Mouse (Mus musculus): ENCODE measurements around the gene Cfap77. TPM values are rescaled to one million over a fixed set of nuclear protein-coding genes. Genes with fewer than 3 reads are reported as not detected.

Cfap77 gene
- total RNA-seq, 4 experiments from 2014 or later, result 0.34 to 1.3 (median 0.78) TPM

DNA sequence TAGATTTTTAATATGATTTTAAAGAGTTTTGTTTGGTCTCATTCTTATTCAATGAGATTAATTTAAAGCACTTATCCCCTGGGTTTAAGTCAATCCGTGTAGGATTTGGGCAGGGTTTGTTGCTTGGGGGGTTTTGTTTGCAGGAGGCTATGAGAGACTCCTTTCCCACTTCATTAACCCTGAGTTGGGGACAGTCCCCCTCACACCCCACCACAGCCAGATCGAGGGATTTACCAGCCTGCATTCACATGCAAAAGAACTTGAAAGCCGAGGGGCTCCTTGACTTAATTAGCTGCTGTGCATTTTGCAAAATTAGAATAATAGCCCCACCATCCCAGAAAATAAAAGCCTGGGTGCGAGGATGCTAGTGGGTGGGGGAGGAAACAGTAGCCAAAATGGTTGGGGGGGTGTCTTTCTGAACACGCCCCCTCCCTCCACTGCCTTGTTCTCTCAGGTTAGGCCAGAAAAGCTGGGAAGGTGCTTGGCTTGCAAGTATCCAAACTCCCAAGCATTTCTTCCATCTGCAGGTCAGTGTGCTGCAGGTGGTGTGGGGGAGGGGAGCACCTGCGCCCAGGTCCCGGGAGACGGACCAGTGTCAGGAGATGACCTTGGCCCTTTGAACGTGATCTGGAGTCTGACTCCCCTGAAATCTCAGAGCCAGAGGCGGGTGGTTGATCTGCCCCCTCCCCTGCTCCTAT is 147.0 kb downstream of the Cfap77 start:
- DNase-seq (ENCODE audit: low spot score in 2 of 2), result no peak

DNA sequence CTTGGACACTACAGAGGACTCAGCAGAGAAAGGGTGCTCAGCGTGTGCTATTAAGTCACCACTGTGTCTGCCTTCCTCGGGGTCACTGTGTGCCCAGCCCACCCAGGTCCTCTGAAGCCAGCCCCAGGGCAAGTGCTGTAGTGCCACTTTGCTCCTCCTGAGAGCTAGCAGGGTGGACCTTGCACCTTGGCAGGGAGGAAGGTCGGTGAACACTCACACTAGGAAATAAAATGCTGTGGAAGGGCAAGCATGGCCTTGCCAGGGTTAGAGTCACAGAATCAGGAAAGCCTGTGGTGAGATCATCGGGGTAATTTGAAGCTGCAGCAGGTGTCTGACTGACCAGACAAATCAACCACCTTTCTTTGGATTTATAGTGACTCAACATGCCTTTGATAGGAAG is 149.3 kb downstream of the Cfap77 start:
- no peak for DNase-seq (ENCODE audit: low spot score in 2 of 2)

DNA sequence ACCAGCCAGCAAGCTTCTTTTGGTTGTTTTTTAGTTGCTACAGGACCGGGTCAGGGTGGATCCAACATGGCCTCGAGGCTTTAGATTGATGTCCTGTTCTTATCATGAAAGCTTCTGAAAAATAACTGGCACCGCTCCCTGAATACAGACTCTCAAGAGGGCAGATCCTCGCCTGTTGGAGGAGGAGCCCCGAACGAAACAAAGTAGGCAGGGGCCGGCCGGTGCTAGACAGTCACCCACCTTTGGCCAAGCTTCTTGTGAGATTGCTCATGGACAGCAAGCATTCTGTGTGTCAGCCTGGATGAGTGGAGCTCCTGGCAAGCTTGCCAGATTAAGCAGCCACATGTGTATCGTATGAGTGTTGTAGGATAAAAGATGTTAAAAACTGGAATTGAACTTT is 150.1 kb downstream of the Cfap77 start:
- DNase-seq (ENCODE audit: low spot score in 2 of 2), result no peak

DNA sequence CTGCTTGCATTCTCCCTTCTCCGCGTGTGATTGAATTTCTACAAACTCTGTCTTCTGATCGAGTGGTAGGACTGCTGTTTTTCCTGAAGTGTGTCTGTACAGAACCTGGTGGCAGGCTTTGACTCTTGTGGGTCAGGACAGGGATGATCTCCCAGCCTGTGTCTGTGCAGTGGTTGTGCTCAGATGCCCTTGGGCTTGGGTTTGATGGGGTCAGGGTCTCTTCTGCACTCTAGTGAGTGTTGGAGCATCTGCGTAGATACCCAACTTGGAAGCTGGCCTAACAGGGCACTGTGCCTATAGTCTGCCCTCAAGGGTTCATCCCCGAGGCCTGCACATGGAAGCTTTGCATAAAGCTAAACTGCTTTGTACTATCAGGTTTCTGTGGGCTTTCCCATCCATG is 151.0 kb downstream of the Cfap77 start:
- no peak for DNase-seq (ENCODE audit: low spot score in 2 of 2)

DNA sequence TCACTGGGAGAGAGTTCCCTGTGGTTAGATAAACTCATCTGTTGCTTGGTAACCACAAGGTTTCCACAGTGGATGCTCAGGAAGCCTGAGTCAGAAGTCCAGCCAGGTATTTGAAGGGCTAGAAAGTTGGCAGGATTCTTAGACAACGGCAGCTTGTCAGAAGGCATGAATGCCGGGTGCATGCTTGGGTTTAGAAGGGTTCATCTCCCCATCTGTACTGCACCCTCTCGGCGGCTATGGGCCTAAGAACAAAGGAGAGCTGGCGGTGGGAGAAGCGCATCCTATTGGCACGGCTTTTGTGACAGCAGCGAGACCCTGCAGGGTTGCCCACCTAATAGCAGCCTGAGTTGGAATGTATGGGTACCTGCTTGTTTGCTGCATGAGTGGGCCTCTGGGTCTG is 152.6 kb downstream of the Cfap77 start:
- no peak for DNase-seq (ENCODE audit: low spot score in 2 of 2)

DNA sequence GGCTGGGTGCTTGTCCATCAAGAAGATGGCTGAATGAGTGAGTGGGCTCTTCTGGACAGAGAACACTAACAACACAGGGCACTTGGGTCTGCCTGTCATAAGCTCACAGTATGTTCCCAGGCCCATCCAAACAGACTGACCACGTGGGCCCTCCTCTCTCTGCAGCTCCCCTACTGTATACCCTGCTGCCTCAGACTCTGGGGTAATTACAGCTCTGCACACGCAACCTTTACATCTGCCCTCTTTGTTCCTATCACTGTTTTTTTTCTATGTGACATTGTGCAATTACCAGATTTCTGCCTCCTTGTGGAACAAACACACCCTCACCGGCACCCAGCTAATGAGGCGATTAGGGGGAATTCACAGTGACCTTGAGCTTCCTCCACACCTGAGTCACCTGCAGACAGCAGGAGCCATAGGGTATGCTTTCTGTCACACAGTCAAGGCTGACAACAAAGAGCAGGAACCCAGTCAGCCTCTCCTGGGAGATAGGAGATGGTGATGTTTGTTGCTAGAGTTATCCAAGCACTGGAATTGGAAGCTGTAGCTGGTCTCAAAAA is 157.4 kb downstream of the Cfap77 start:
- DNase-seq (ENCODE audit: low spot score in 2 of 2), result no peak

DNA sequence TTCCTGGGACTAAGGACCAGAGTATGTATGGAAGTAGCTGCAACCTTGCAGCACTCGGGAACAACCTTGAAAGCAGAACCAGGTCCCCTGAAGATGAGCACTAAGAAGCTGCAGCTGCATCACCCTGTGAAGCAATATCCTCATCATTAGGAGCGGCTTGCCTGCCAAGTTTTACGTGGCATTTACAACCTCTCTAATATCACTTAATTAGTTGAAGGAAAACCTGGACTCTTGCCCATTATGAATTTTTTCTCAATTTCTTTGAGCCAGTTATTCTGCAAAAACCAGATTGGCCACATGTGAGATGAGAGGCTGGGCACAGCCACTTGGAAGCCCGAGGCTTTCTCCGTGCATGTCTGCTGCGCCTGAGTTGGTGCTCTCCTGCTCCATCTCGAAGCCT is 159.0 kb downstream of the Cfap77 start:
- no peak for DNase-seq (ENCODE audit: low spot score in 2 of 2)

DNA sequence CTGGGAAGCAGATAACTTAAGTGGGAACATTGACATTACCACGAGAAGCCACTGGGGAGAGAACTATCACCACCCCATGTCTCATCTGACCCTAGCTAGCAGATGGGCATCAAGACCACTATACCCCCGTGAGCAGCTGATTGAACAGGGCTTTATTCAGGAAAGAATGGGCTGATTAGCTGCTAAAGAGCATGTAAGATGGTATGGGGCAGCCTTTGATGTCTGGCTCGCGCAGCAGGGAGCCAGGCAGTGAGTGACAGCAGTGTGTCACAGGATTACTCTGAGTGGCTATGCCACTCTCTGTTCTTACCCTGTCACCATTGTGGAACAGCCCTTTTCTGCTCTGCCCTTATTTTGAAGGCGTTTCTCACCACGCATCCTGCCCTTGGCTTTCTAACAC is 161.3 kb downstream of the Cfap77 start:
- no peak for DNase-seq (ENCODE audit: low spot score in 2 of 2)

DNA sequence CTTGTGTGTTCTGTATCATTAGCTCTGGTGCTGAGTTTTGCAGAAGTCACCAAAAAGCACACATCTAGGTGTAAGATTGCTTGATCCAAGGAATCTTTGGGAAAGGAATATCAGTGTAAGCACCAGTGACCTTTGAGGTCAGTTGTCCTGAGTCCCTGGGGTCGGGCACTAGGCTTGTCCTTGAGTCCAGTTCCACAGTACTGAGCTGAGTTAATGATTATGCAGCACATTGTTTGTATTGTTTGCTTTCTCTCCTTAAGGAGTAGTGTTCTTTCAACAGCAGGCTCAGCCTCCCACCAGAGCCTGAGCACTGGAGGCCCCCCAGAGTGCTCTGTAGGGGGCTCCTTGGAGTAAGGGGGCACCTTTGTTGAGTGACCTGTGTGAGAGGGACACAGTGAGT is 162.1 kb downstream of the Cfap77 start:
- no peak for DNase-seq (ENCODE audit: low spot score in 2 of 2)

DNA sequence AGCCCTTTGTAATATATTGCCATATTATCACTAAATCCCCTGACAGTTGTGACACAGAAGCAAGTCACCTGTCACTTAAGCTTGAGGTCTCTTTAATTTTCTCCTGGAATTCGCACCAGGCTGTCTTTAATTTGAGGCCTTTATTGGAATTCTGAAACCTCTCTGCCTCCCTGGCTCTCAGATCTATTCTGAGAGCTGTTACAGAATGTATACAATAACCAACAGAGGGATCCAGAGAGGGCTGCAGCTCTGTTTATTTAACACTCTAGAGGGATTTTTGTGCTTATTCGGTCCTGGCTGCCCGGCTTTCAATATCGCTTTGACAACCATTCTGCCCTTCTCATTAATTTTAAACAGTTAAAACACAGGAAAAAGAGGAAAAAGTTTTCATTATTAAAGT is 170.0 kb downstream of the Cfap77 start:
- DNase-seq (ENCODE audit: low spot score in 2 of 2), result no peak

DNA sequence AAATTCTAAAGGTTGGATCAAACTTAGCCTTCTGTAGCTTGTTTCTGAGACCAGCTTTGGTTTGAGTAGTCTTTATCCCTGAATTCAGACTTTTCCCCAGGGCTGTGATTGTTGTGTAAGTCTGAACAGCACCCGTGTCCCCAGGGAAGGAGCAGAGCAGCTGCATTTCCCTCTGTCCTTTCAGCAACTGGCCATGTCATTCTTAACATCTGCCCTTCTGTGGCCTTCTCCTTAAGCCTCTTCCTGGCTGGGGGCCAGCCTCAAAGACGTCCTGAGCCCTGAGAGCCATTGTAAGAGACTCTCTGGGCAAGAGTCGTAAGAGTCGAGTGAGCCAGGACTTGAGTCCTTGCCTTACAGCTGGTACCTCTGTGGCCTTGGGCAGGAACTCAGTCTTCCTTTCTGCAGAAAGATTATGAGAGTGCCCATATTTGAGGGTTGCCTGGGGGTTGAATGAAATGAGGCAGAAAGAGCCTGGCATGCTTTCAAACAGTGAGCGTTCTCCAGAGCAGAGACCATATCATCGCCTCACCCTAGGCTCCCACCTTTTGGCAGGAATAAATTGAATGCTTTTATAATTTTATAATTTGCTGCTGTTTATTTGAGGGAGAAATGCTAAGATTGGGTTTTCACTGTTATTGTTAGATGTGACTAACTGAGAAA is 171.9 kb downstream of the Cfap77 start:
- DNase-seq (ENCODE audit: low spot score in 2 of 2), result no peak

DNA sequence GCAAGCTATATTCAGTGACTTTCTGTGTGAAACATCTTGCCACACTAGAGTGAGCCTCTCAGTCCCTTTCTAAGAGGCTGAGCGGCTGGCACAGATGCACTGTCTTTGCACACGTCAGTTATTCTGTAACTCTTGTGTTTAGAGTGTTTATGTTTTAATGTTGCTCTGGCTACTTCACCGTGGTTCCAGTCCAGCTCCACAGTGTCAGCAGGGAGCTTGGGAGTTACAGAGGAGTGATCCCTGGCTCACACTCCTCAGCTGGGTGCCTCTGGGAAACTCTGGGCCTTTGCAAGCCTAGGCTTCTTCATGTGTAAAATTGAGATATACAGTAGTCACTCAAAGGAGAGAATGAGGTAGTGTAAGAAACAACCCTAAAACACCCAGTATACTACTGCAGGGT is 172.8 kb downstream of the Cfap77 start:
- no peak for DNase-seq (ENCODE audit: low spot score in 2 of 2)

DNA sequence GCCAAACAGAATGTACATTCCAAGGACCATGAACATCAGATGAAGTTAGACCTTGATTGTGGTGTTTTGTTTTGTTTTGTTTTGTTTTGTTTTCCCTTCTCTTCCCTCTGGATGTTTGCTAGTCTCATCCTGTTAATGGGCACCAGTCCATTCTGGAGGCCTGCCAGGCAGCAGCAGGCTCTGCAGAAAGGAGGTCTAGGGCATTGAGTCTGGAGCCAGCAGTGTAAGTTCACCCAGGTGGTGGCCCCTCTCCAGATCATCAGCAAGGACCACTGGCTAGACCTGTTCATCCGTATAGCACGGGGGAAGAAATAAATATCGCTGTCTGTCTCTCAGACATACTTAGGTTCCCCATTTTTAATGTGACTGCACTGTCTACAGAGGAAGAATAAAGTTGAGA is 173.6 kb downstream of the Cfap77 start:
- DNase-seq (ENCODE audit: low spot score in 2 of 2), result no peak

Other genes starting within 250 kb of the Cfap77 start
- 10 to 100 TPM; 31.6 to 35.1 (median 32.8) TPM for gene Gtf3c4, start 214.7 kb downstream of the Cfap77 start, total RNA-seq (2022)
- 10 to 100 TPM in 2 of 4 experiments, 1 to 10 TPM in 2; 6.0 to 13.3 (median 11.1) TPM for gene Ddx31, start 214.7 kb downstream of the Cfap77 start, total RNA-seq (2022)
- gene Barhl1, start 138.4 kb downstream of the Cfap77 start, total RNA-seq (2022), result not detected
- gene Ttf1, start 5.2 kb upstream of the Cfap77 start, total RNA-seq (2022), result 10 to 100 TPM; 10.8 to 13.9 (median 11.9) TPM
- 10 to 100 TPM; 41.0 to 44.6 (median 42.9) TPM for gene Setx, start 69.1 kb upstream of the Cfap77 start, total RNA-seq (2022)
- 100 to 1,000 TPM in 3 of 4 experiments, 10 to 100 TPM in 1; 94.3 to 106 (median 105) TPM for gene Ntng2, start 197.9 kb upstream of the Cfap77 start, total RNA-seq (2022)

Data from layer of hippocampus, adult 8-10 months (tissue).